Mouse (Mus musculus) intestine, embryonic 16.5 days (tissue): Measurements from ENCODE around the gene Cnmd. TPM values are rescaled to one million over a fixed set of nuclear protein-coding genes. Genes with fewer than 3 reads are reported as not detected.

Source experiments
- ATAC-seq: fragments of 200-750 bp; cut with Nextera tagmentation; 2 replicates; pipeline ENCODE4 v1.8.0; 2017; ENCODE audit warnings: moderate TSS enrichment, moderate library complexity
- H3K27ac ChIP-seq: fragments of 300-500 bp; sonication (generic); 2 replicates; pipeline ENCODE4 v1.5.1; 2014; ENCODE audit warnings: mild to moderate bottlenecking, low read length
- H3K27me3 ChIP-seq: fragments of 300-500 bp; sonication (generic); replicated peaks from 2 replicates; pipeline ENCODE4 v1.6.1; 2014; ENCODE audit warnings: low read length, control low read depth, mixed read lengths; ENCODE audit not compliant: control insufficient read depth, insufficient read depth
- H3K36me3 ChIP-seq: fragments of 300-500 bp; sonication (generic); 2 replicates; pipeline ENCODE4 v1.6.1; 2014; ENCODE audit warnings: low read length, control low read depth; ENCODE audit not compliant: control insufficient read depth, insufficient read depth
- H3K4me1 ChIP-seq: fragments of 300-500 bp; sonication (generic); 2 replicates; pipeline ENCODE4 v1.6.1; 2014; ENCODE audit warnings: low read length, control low read depth, mixed read lengths; ENCODE audit not compliant: control insufficient read depth, insufficient read depth
- H3K4me2 ChIP-seq: fragments of 300-500 bp; sonication (generic); 2 replicates; pipeline ENCODE4 v1.6.1; 2014; ENCODE audit warnings: low read depth, low read length, control low read depth
- H3K4me3 ChIP-seq: fragments of 300-500 bp; sonication (generic); 2 replicates; pipeline ENCODE4 v1.5.1; 2014; ENCODE audit warnings: mild to moderate bottlenecking, low read length
- H3K9ac ChIP-seq: fragments of 300-500 bp; sonication (generic); 2 replicates; pipeline ENCODE4 v1.6.1; 2014; ENCODE audit warnings: low read depth, low read length
- H3K9me3 ChIP-seq: fragments of 300-500 bp; sonication (generic); 2 replicates; pipeline ENCODE4 v1.6.1; 2016; ENCODE audit warnings: low read length, control low read depth; ENCODE audit not compliant: control insufficient read depth
- WGBS: fragments of 180-500 bp; shearing (Covaris S2); extraction: QIAGEN DNeasy Blood & Tissue Kit; methylation state at CpG from one replicate; pipeline ENCODE4 v1.1.7; 2014; 5-methylcytosine and 5-hydroxymethylcytosine counted together
- polyA plus RNA-seq: library from polyadenylated mRNA; unstranded; fragments of >200 nt; fragmentation: Nextera tagmentation; extraction: Ambion mirVana; gene quantifications from 2 replicates; pipeline ENCODE4 v1.2.1, GENCODE M21; 2015

Gene Cnmd
- polyA plus RNA-seq, 1 experiment from 2014 or later, result 0.22 TPM

GRCm38 (mm10) chr14:79608286-79608685 is 53.7 kb downstream of the Cnmd start:
- no peak overlapping the region for H3K4me3 ChIP-seq
- H3K4me2 ChIP-seq, result no peak overlapping the region
- no peak for ATAC-seq
- H3K9ac ChIP-seq, result no peak overlapping the region
- H3K4me1 ChIP-seq, result no peaks in the 10 kb centered on the region
- no peak overlapping the region for H3K27ac ChIP-seq
- H3K9me3 ChIP-seq, result no peaks in the 10 kb centered on the region
- H3K36me3 ChIP-seq, result peaks cover 14% of the 10 kb centered on the region
- H3K27me3 ChIP-seq, result no peaks in the 10 kb centered on the region
- WGBS, result 95% methylated on average over 6 of the region's 6 CpGs

GRCm38 (mm10) chr14:79607352-79607751 is 54.6 kb downstream of the Cnmd start:
- no peaks in the 10 kb centered on the region for H3K9me3 ChIP-seq
- WGBS, result 97% methylated on average over 4 of the region's 4 CpGs
- H3K36me3 ChIP-seq, result peaks cover 14% of the 10 kb centered on the region
- H3K27me3 ChIP-seq, result no peaks in the 10 kb centered on the region
- H3K4me2 ChIP-seq, result no peak overlapping the region
- no peak overlapping the region for H3K4me3 ChIP-seq
- no peak overlapping the region for H3K9ac ChIP-seq
- no peak for ATAC-seq
- no peaks in the 10 kb centered on the region for H3K4me1 ChIP-seq
- no peak overlapping the region for H3K27ac ChIP-seq

- no peaks in the 10 kb centered on the region for H3K4me1 ChIP-seq
- peaks cover 14% of the 10 kb centered on the region for H3K36me3 ChIP-seq
- H3K9me3 ChIP-seq, result no peaks in the 10 kb centered on the region
- H3K4me3 ChIP-seq, result no peak overlapping the region
- no peak overlapping the region for H3K4me2 ChIP-seq
- no peak overlapping the region for H3K27ac ChIP-seq
- ATAC-seq, result no peak
- no peak overlapping the region for H3K9ac ChIP-seq
- no peaks in the 10 kb centered on the region for H3K27me3 ChIP-seq
- WGBS, result 94% methylated on average over 3 of the region's 3 CpGs
Observed at GRCm38 (mm10) chr14:79606867-79607266, 55.1 kb downstream of the Cnmd start.

DNA sequence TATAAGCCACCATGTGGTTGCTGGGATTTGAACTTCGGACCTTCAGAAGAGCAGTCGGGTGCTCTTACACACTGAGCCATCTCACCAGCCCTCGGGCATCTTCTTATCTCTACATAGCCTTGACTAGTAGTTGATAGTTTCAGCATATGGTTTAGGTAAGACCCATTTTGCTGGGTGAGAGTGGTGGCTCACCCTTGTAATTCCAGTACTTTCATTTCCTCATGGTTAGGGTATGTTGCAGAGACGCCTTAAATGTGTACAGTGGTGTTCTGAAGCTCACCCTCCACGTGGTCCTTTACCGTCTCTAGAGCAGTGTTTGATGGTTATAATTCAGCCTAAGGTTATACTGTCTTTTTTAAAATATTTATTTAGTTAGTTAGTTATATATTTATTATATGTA is 55.6 kb downstream of the Cnmd start:
- peaks cover 11% of the 10 kb centered on the region for H3K36me3 ChIP-seq
- WGBS, result 88% methylated on average over 6 of the region's 6 CpGs
- no peak overlapping the region for H3K4me3 ChIP-seq
- H3K4me1 ChIP-seq, result no peaks in the 10 kb centered on the region
- no peak overlapping the region for H3K9ac ChIP-seq
- no peak overlapping the region for H3K4me2 ChIP-seq
- no peak for ATAC-seq
- H3K27me3 ChIP-seq, result no peaks in the 10 kb centered on the region
- H3K27ac ChIP-seq, result no peak overlapping the region
- H3K9me3 ChIP-seq, result no peaks in the 10 kb centered on the region

DNA sequence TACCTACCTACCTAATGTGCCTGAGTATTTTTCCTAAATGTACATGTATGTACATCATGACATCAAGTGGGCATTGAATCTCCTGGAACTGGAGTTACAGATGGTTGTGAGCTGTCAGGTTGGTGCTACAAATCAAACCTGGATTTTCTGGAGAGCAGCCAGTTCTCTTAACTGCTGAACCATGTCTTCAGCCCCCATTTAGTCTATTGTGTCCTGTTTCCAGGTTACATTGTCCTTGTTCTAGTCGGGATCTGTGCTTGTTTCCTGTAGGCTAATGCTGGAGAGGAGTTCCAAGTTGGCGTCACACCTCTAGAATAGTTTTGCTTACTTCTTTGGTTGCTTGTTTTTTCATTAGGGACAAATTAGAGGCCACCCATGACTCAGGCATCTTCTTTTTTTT is 56.1 kb downstream of the Cnmd start:
- WGBS, result 83% methylated on average over 2 of the region's 2 CpGs
- Histone ChIP-seq H3K4me1 (no peaks in the 10 kb centered on the region), H3K36me3 (peaks cover 12% of the 10 kb centered on the region), H3K27me3 (no peaks in the 10 kb centered on the region), H3K4me3 (no peak overlapping the region), H3K27ac (no peak overlapping the region), H3K4me2 (no peak overlapping the region), H3K9ac (no peak overlapping the region), H3K9me3 (no peaks in the 10 kb centered on the region)
- ATAC-seq, result no peak

- H3K4me1 ChIP-seq, result no peaks in the 10 kb centered on the region
- H3K36me3 ChIP-seq, result peaks cover 8% of the 10 kb centered on the region
- H3K4me3 ChIP-seq, result no peak overlapping the region
Observed at GRCm38 (mm10) chr14:79596602-79597001, 65.4 kb downstream of the Cnmd start.

GRCm38 (mm10) chr14:79594069-79594468 is 67.9 kb downstream of the Cnmd start:
- H3K27ac ChIP-seq, result no peak overlapping the region
- no peak for ATAC-seq
- no peaks in the 10 kb centered on the region for H3K9me3 ChIP-seq
- no peak overlapping the region for H3K4me3 ChIP-seq
- no peaks in the 10 kb centered on the region for H3K27me3 ChIP-seq
- no peak overlapping the region for H3K9ac ChIP-seq
- H3K4me2 ChIP-seq, result no peak overlapping the region
- peaks cover 6% of the 10 kb centered on the region; the same call in 1 of the 2 replicates for H3K4me1 ChIP-seq
- WGBS, result 87% methylated on average over 5 of the region's 5 CpGs
- H3K36me3 ChIP-seq, result peaks cover 2% of the 10 kb centered on the region; the same call in 1 of the 2 replicates

More at GRCm38 (mm10) chr14:79596602-79597001, 65.4 kb downstream of the Cnmd start:
- Histone ChIP-seq H3K4me2 (no peak overlapping the region), H3K27ac (no peak overlapping the region), H3K9ac (no peak overlapping the region), H3K27me3 (no peaks in the 10 kb centered on the region), H3K9me3 (no peaks in the 10 kb centered on the region)
- ATAC-seq, result no peak
- 72% methylated on average over 4 of the region's 4 CpGs for WGBS

- H3K4me1 ChIP-seq, result peaks cover 15% of the 10 kb centered on the region; the same call in 1 of the 2 replicates
- no peak for ATAC-seq
- no peaks in the 10 kb centered on the region for H3K27me3 ChIP-seq
- H3K27ac ChIP-seq, result no peak overlapping the region
- H3K9me3 ChIP-seq, result no peaks in the 10 kb centered on the region
- H3K4me3 ChIP-seq, result no peak overlapping the region
- H3K36me3 ChIP-seq, result peaks cover 2% of the 10 kb centered on the region; the same call in 1 of the 2 replicates
- H3K4me2 ChIP-seq, result no peak overlapping the region
- no peak overlapping the region for H3K9ac ChIP-seq
- 92% methylated on average over 2 of the region's 2 CpGs for WGBS
Observed at GRCm38 (mm10) chr14:79591611-79592010, 70.4 kb downstream of the Cnmd start.

GRCm38 (mm10) chr14:79590916-79591315 is 71.1 kb downstream of the Cnmd start:
- ATAC-seq, result no peak
- Histone ChIP-seq H3K27me3 (no peaks in the 10 kb centered on the region), H3K9me3 (no peaks in the 10 kb centered on the region), H3K36me3 (no peaks in the 10 kb centered on the region; the same call in 1 of the 2 replicates), H3K4me2 (no peak overlapping the region), H3K27ac (no peak overlapping the region), H3K9ac (no peak overlapping the region), H3K4me3 (no peak overlapping the region), H3K4me1 (peaks cover 15% of the 10 kb centered on the region; the same call in 1 of the 2 replicates)
- WGBS, result 95% methylated on average over 8 of the region's 8 CpGs

GRCm38 (mm10) chr14:79589401-79589800 is 72.6 kb downstream of the Cnmd start:
- H3K27ac ChIP-seq, result no peak overlapping the region
- no peak overlapping the region for H3K4me2 ChIP-seq
- no peaks in the 10 kb centered on the region for H3K36me3 ChIP-seq
- no peak overlapping the region for H3K9ac ChIP-seq
- H3K4me3 ChIP-seq, result no peak overlapping the region
- H3K9me3 ChIP-seq, result no peaks in the 10 kb centered on the region
- no peaks in the 10 kb centered on the region for H3K27me3 ChIP-seq
- peaks cover 15% of the 10 kb centered on the region; the same call in 1 of the 2 replicates for H3K4me1 ChIP-seq
- ATAC-seq, result no peak
- WGBS, result 90% methylated on average over 6 of the region's 6 CpGs
